Mouse (Mus musculus) liver, embryonic 18 days (tissue): ENCODE measurements around the gene Dusp27. TPM values are rescaled to one million over a fixed set of nuclear protein-coding genes. Genes with fewer than 3 reads are reported as not detected.

Source experiments
- polyA plus RNA-seq: library from polyadenylated mRNA; depleted of rRNA; stranded (reverse); fragments of >200 nt; gene quantifications from 2 replicates; pipeline ENCODE4 v1.2.3, GENCODE M21; 2012; rRNA removed

Dusp27 gene
- under 0.01 TPM in 1 of 2 replicates, not detected in the other for polyA plus RNA-seq

DNA sequence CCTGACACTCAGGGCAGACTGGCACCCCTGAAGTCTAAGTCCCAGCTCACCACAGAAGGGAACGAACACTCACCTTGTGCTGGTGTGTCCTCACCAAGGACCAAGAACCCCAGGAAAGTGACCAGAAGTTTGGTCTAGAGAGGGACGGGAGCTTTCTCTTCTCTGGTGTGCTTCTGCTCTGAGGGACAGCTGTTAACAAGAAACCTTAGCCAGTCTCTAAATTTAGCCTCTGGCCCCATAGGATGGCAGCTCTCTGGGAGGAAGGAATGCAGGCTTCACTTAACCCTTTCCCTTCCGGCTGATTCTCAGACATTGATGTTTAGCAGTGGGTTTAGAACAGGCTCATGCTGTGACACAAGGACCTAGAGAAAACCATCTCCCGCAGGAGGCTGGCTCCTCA, at the start of gene Dusp27:
Gene Dusp27 (minus strand): TSS at position 204 of the 400 bp plus-strand sequence.

GRCm38 (mm10) chr1:166130224-166130860, 2.6 kb upstream of the Dusp27 start, which contains the start of gene Gpa33:
Gene Gpa33 (plus strand): TSS chr1:166130238.

Other genes starting within 250 kb of the Dusp27 start
- 1.5 and 1.8 TPM in 2 replicates for gene Pou2f1, start 125.2 kb downstream of the Dusp27 start, polyA plus RNA-seq
- gene Gpa33, start 2.3 kb upstream of the Dusp27 start, polyA plus RNA-seq: 0.08 TPM in 1 of 2 replicates, not detected in the other
- not detected in 2 replicates for gene Mael, start 110.8 kb upstream of the Dusp27 start, polyA plus RNA-seq
- gene Ildr2, start 126.2 kb upstream of the Dusp27 start, polyA plus RNA-seq: 0.07 and 0.10 TPM in 2 replicates